Mouse (Mus musculus): ENCODE measurements at regions not wholly inside any gene's neighbourhood (a gene's known extent, or its start where the extent isn't known, plus 50 kb on each side); places are given as distances from the start of the nearest gene placed in this dataset.

DNA sequence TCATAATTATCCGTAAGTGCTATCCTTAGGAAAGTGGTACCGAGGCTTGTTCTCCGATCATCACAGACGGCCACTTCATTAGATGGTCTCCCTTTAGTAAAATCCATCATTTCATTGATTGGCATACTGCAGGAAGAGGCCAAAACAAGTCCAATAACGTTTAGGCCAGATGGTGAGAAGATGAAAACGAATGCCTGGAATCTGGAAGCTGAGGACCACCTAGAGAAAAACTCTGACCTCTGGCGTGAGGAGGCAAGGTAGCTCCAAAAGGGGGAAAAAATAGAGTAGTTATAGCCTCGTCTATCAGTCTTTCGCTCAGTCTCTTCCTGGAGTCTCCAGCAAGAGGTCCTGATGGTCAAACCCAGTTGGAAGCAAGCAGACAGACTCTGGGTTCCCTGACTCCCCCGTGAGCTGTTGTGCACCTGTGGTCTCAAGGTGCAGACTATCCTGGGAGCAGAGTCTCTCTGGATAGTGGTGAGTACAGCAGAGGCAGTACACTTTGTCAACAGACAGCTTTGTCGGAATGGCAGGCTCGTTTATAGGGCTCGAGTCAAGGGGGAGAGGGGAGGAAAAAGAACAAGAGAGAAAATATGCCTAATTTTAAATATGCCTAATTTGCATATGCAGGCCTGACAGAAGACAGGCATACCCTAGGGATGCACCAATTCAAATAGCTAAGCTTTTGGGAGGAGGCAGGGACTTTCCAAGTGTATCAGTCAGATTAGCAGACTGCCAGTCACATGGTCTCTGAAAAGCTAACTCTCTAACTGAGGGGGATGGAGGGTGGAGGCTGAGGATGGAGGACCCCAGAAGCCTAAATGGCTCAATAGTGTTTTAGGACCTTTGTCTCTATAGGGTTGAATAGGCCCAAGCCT is 73.0 kb upstream of the Atp2b1 start:
- no peak for DNase-seq

DNA sequence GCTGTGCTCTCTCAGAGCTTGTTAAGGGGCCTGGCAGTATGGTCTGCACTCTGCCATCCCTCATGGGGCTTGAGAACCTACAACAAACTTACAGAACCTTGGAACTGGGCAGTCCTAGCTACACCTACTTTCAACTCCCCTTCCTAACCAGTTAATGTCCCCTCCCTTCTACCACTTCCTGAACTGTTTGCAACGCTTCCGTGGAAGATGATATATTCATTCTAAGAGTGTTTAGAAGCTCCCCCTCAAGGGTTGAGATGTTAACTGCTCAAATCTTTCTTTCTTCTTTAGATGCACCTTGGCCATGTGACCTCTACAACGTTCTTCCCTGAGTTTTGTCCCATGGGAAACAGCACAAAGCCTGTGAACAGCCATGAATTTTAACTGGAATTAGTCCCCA is 72.3 kb upstream of the Atp2b1 start:
- DNase-seq, result no peak

DNA sequence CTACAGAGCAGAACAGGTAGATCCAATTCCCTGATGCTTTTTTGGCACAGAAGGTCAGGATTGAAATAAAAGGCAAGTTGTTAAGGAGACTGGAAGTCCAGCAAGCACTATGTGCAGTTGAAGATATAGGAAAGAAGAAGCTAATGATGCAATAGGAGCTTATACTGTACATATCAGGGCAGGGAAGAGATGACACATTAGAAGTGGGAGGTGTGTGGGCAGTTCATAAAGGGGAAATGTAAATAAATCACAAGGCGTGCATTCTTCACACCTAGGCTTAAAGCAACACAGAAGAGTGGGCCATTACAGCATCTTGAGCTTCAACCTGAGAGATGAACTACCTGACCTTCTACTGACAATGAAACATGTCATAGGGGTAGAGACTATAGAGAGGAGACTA is 71.5 kb upstream of the Atp2b1 start:
- no peak for DNase-seq

DNA sequence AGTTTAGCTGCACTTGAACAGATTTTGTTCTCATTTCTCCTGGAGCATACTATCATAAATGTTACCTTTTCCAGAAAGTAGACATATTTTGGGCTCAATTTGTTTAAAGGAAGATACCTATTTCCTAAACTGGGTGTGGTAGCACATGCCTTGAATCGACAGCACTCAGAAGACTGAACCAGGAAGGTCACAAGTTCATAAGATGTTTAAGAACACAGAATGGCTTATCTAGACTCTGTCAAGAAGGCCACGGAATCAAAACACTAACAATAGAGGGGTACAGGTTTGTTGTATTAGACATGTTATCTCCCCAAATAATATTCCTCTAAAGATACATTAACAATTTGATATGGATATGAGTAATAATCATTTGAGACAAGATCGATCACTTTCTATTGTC is 64.4 kb upstream of the Atp2b1 start:
- DNase-seq, result no peak

DNA sequence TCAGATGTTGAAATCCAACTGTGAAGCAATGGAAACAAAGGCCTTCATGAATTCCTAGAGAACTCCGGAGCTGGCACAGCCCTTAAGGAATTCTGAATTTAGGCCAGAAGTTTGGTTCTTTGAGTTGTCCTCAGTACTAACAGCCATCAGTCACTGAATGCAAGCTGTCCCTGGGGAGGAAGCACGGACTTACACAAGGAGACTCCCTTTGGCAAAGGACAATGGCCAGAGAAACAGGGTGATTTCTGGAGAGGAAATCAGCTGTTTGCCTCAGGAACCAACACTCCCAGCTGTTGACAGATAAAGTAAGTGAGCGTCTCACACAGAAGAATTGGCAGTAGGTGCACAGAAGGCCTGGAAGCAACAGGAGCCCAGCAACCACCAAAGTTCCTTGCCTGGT is 56.8 kb upstream of the Atp2b1 start:
- DNase-seq, result peak; percentile 46 to 67

DNA sequence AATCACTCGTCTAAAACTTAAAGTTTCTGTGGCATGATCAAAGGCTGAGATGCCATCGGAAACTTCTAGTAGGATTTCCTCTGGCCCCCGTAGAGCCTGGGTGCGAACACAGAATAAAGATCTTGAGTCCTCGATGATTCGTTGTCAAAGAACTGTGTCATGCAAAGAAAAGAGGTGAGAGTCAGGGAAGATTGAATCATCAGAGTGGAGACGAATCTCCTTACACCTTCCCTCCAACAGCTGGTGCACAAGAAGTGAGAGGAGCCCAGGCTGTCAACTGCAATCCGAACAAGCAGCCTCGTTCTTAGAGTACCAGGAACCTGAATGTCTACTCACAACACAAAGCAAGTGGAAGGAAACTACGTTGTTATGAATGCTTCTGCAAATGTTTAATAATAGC is 52.7 kb upstream of the Atp2b1 start:
- no peak for DNase-seq

DNA sequence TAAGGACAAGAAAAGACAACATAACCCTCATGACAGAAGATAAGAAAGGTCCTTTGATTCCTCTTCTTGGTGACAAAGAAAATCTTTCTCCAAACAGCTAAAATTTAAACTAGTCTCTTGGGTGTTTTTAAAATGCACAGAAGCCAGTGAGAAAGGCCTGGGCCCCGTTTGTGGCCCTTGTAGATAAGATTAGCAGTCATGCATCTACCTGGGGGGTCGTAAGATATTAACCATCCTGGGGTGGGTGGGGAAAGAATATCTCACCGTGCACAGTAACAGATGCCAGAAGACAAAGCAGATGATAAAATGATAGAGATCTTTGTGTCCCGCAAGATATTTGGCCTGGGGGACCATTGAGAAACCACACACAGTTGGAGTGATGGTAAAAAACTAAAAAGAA is 51.5 kb upstream of the Atp2b1 start:
- DNase-seq, result no peak

DNA sequence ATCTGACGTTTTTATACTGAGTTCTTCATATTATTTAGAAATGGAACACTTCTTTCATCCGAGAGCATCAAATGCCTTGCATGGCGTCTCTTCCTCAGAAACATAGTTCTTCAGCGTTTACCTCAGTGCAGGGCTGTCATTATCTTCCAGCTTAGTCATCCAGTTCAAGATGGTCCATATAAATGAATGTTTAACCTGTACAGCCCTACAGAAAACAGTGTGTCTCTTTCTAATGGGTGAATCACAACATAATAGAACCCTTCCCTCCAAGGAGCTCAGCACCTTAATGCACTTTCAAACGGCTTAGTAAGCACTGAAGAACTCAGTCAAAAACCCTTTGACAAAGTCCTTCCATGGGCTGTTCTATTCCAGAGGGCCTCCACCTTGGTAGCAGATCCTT is 49.8 kb upstream of the Atp2b1 start:
- DNase-seq, result no peak
